Mouse (Mus musculus): ENCODE results near the gene Smu1. TPM values are rescaled to one million over a fixed set of nuclear protein-coding genes. Genes with fewer than 3 reads are reported as not detected.

Gene Smu1
- polyA plus RNA-seq, 1 experiment from 2014 or later, result 144 TPM

DNA sequence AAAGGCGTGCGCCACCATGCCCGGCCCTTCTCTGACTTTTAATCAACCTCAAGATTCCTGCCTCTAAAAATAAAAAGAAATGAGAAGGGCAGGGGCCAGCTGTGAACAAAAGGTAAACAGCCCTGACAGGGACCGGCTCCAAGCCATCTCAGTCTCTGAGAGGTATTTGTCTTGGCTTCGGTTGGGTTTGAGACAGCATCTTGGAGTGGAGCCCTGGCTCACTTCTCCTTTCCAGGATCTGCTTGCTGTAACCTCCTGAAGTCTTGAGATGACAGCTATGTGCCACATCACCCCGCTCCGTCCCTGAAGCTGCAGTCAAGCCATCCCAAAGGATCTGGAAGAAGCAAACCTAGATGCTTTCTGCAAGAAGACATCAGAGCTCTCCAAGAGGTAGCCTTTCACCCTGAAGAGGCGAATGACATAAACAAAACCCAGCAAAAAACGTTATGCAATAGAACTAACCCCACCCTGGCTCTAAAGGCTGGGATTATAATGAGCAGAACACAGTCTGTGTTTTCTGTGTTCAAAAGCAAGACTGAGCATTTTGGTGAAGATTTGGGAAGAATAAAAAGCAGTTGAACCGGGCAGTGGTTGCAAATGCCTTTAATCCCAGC is 26.9 kb upstream of the Smu1 start:
- 80% methylated on average over 10 of the region's 10 CpGs for WGBS
- Histone ChIP-seq H3K27me3 (no peaks in the 10 kb centered on the region), H3K4me1 (replicated peaks) (no peaks in the 10 kb centered on the region), H3K36me3 (no peaks in the 10 kb centered on the region), H3K4me3 (replicated peaks) (no peak overlapping the region), H3K9me3 (no peaks in the 10 kb centered on the region), H3K9ac (replicated peaks) (no peak overlapping the region), H3K4me2 (replicated peaks) (no peak overlapping the region), H3K27ac (no peak overlapping the region)
- no peak for ATAC-seq

DNA sequence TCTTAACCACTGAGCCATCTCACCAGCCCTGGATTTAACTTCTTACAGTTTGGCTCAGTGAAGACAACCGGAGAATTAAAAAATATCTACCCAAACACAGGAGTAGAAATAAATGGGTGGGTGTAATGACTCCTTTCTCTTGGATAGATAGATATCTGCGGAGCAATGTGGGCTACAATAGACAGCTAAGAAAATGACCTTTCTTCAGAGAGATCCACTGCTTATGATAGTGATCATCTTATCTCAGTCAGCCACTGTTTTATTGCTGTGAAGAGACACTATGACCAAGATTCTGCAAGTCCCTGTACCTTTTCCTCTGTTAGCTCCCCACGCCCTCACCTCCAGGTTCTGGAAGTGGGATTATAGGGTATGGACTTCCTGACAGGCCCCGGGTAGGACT is 25.3 kb upstream of the Smu1 start:
- Histone ChIP-seq H3K4me2 (replicated peaks) (no peak overlapping the region), H3K9me3 (no peaks in the 10 kb centered on the region), H3K4me1 (replicated peaks) (no peaks in the 10 kb centered on the region), H3K27me3 (no peaks in the 10 kb centered on the region), H3K4me3 (replicated peaks) (no peak overlapping the region), H3K27ac (no peak overlapping the region), H3K9ac (replicated peaks) (no peak overlapping the region), H3K36me3 (no peaks in the 10 kb centered on the region)
- ATAC-seq, result no peak
- WGBS, result 89% methylated on average over 4 of the region's 4 CpGs

DNA sequence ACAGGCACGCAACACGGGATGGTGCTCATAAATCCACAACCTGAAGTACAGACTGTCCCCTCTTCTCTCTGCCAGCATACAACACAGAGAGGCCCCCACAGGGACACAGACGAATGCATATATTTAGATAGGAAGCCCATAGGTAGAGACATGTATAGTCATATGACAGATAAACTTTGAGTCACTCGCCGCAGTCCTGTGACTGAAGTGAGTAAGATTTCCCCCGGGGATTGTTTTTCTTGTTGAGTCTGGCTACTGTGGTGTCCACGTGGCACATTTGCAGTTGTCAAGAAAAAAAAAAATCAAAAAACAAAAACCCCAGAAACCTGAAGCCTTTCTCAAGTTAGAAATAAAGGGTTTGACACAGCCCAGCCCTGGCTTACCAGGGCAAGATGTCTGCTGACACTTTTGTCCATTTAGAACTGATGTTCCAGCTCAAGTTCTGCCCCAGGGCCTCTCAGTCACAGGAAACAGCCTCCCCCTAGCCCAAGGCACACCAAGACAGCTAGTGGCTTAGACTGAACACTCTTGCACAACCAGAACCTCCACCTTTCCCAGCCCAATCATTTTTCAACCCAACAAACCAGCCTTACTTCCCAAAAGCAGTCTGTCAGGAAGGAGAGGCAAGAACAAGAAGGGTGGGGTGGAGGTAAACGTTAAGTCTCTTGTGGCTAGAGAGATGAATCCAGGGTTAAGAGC is 24.2 kb upstream of the Smu1 start:
- 81% methylated on average over 8 of the region's 8 CpGs for WGBS
- no peak overlapping the region for H3K9ac ChIP-seq (replicated peaks)
- no peak overlapping the region for H3K27ac ChIP-seq
- H3K36me3 ChIP-seq, result no peaks in the 10 kb centered on the region
- H3K4me3 ChIP-seq (replicated peaks), result no peak overlapping the region
- no peaks in the 10 kb centered on the region for H3K9me3 ChIP-seq
- no peak overlapping the region for H3K4me2 ChIP-seq (replicated peaks)
- no peak for ATAC-seq
- no peaks in the 10 kb centered on the region for H3K4me1 ChIP-seq (replicated peaks)
- no peaks in the 10 kb centered on the region for H3K27me3 ChIP-seq

DNA sequence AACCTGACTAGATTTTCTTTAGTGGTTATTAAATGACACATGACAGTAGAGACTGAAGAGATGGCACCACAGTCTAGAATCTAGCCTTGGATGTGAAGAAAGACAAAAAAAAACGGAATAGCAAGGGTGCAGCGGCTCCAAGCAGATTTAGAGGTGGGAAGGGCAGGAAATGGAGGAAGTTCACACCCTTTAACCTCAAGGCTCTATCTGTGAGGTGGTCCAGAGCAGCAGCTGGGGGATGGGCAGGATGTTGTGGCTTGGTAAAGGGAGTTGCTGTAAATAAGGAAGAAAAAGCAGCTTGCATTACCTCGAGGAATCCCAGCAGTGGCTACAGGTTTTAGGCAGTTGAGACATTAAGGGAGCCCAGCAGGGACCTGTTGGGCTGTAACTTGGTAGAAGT is 23.4 kb upstream of the Smu1 start:
- Histone ChIP-seq H3K9ac (replicated peaks) (no peak overlapping the region), H3K36me3 (no peaks in the 10 kb centered on the region), H3K4me3 (replicated peaks) (no peak overlapping the region), H3K4me1 (replicated peaks) (no peaks in the 10 kb centered on the region), H3K9me3 (no peaks in the 10 kb centered on the region), H3K4me2 (replicated peaks) (no peak overlapping the region), H3K27me3 (no peaks in the 10 kb centered on the region), H3K27ac (no peak overlapping the region)
- no peak for ATAC-seq
- WGBS, result 48% methylated on average over 3 of the region's 3 CpGs

DNA sequence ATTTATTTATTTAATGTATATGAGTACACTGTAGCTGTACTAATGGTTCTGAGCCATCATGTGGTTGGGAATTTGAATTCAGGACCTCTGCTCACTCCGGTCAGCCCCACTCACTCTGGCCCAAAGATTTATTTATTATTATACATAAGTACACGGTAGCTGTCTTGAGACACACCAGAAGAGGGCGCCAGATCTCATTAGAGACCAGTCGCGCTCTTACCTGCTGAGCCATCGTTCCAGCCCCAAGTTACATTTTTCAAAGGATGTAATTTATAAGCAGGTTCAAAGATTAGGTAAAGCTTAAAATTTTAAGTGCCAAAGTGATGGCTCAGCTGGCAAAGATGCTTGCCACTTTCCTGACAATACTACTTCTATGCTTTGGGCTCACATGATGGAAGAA is 20.9 kb upstream of the Smu1 start:
- peaks cover 11% of the 10 kb centered on the region for H3K4me1 ChIP-seq (replicated peaks)
- WGBS, result 85% methylated on average over 6 of the region's 6 CpGs
- H3K27ac ChIP-seq, result no peak overlapping the region

DNA sequence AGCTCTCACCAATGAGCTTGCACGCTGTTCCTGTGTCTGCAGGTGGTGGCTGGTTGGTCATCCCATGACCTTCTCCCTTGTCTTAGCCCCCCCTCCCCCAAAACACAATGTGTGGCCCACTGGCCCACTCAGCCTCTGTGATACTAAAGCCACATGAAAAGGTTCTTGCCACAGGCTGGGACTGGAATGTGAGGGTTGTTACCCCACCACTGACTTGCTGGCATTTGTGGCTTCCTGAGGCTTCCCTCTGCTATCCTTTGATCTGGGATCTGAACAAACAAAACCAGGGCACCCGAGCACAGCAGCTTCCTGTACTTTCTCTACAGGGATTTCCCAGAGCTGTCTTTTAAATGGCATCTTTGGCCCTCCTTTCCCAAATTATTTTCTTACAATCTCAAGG is 19.4 kb upstream of the Smu1 start:
- Histone ChIP-seq H3K27me3 (peaks cover 3% of the 10 kb centered on the region; the same call in 1 of the 2 replicates), H3K27ac (no peak overlapping the region)
- 12% methylated on average over 2 of the region's 2 CpGs for WGBS

More for the DNA sequence above, 20.9 kb upstream of the Smu1 start:
- H3K36me3 ChIP-seq, result no peaks in the 10 kb centered on the region
- H3K9ac ChIP-seq (replicated peaks), result no peak overlapping the region
- ATAC-seq, result no peak
- H3K27me3 ChIP-seq, result peaks cover 3% of the 10 kb centered on the region; the same call in 1 of the 2 replicates
- no peak overlapping the region for H3K4me2 ChIP-seq (replicated peaks)
- no peaks in the 10 kb centered on the region for H3K9me3 ChIP-seq
- H3K4me3 ChIP-seq (replicated peaks), result no peak overlapping the region

DNA sequence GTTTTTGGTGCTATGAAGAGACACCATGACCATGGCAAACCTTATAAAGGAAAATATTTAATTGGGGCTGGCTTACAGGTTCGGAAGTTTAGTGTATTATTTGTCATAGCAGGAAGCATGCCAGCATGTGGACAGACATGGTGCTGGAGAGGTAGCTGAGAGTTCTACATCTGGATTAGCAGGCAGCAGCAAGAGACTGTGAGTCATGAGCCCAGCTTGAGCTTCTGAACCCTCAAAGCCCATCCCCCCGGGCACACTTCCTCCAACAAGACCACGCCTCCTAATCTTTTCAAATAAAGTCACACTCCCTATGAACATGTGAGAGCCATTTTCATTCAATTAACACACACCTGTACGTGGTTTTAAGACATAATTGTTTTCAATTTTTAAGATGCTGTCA is 18.7 kb upstream of the Smu1 start:
- peaks cover 13% of the 10 kb centered on the region for H3K4me1 ChIP-seq (replicated peaks)
- H3K4me3 ChIP-seq (replicated peaks), result no peak overlapping the region
- H3K27ac ChIP-seq, result no peak overlapping the region
- WGBS, result 82% methylated on average over 4 of the region's 4 CpGs
- no peaks in the 10 kb centered on the region for H3K9me3 ChIP-seq
- H3K36me3 ChIP-seq, result no peaks in the 10 kb centered on the region
- peaks cover 3% of the 10 kb centered on the region; the same call in 1 of the 2 replicates for H3K27me3 ChIP-seq
- H3K9ac ChIP-seq (replicated peaks), result no peak overlapping the region
- H3K4me2 ChIP-seq (replicated peaks), result no peak overlapping the region
- ATAC-seq, result no peak

More for the DNA sequence above, 19.4 kb upstream of the Smu1 start:
- H3K4me3 ChIP-seq (replicated peaks), result no peak overlapping the region
- no peak overlapping the region for H3K9ac ChIP-seq (replicated peaks)
- H3K36me3 ChIP-seq, result no peaks in the 10 kb centered on the region
- H3K9me3 ChIP-seq, result no peaks in the 10 kb centered on the region
- no peak for ATAC-seq
- H3K4me2 ChIP-seq (replicated peaks), result no peak overlapping the region
- H3K4me1 ChIP-seq (replicated peaks), result peaks cover 13% of the 10 kb centered on the region

DNA sequence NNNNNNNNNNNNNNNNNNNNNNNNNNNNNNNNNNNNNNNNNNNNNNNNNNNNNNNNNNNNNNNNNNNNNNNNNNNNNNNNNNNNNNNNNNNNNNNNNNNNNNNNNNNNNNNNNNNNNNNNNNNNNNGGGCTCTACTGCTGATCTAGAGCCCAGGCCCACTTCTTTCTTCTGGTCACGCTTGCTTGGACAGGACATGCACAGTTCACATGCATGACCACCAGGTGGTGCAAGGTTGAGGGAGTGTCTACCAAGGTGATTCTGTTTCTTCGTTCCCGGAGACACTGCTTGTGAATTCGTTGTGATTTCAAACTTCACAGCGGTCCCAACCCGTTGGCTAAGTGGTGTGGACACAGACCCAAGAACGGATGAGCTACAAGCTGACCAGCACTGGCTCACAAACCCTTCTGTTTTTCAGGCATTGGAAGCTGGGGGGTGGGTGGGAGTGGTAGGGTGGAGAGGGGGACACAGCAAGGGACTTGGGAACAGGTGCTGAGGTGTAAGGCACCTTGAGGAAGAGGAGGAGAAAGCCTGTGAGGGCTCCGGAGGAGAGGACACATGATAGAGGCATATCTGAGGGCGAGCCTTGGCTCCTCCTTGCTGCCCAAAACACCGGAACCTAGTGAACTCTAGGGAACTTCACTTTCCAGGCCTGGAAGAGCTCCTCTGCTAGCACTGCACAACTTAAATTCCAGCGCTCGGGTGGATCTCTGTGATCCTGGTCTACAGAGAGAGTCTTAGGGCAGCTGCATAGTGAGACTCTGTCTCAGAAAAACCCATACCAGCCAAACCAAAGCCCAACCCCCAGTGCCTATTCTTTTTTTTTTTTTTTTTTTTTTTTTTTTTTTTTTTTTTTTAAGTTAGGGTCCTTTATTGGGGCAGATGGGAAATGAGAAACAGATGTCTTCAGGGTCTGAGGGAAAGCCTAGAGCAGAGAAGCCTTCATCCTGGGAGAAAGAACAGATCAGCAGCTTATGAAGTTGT is 16.8 kb upstream of the Smu1 start:
- ATAC-seq, result peak; percentile 65
- 18% methylated on average over 12 of the region's 12 CpGs for WGBS

DNA sequence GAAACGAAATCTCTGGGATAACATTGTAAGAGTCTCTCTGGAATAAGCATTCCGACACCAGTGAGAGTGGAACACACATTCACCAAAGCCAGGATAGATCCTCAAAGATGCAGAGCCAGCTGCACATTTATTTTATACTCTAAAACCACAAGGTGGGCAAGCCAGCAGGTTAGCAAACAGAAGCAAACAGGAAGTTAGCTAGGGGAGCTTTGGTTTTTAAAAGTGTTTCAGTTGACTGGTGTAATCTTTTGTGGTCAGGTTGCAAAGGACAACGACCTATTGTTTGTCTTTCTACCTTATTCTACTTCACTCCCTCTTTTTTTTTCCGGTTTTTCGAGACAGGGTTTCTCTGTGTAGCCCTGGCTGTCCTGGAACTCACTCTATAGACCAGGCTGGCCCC is 2.2 kb upstream of the Smu1 start:
- Histone ChIP-seq H3K4me3 (replicated peaks) (no peak overlapping the region), H3K4me2 (replicated peaks) (no peak overlapping the region), H3K36me3 (peaks cover 10% of the 10 kb centered on the region), H3K9me3 (no peaks in the 10 kb centered on the region), H3K9ac (replicated peaks) (no peak overlapping the region), H3K27me3 (peaks cover 15% of the 10 kb centered on the region), H3K27ac (no peak overlapping the region), H3K4me1 (replicated peaks) (peaks cover 10% of the 10 kb centered on the region)
- no peak for ATAC-seq
- 58% methylated on average over 5 of the region's 5 CpGs for WGBS

More for the DNA sequence above, 16.8 kb upstream of the Smu1 start:
- peaks cover 3% of the 10 kb centered on the region; the same call in 1 of the 2 replicates for H3K27me3 ChIP-seq
- no peak overlapping the region for H3K27ac ChIP-seq
- peak overlapping the region; percentile 36 for H3K4me2 ChIP-seq (replicated peaks)
- peak overlapping the region; percentile 28; the same call in 1 of the 2 replicates for H3K9ac ChIP-seq (replicated peaks)
- H3K4me1 ChIP-seq (replicated peaks), result peaks cover 13% of the 10 kb centered on the region
- H3K9me3 ChIP-seq, result no peaks in the 10 kb centered on the region
- no peaks in the 10 kb centered on the region for H3K36me3 ChIP-seq
- H3K4me3 ChIP-seq (replicated peaks), result no peak overlapping the region

DNA sequence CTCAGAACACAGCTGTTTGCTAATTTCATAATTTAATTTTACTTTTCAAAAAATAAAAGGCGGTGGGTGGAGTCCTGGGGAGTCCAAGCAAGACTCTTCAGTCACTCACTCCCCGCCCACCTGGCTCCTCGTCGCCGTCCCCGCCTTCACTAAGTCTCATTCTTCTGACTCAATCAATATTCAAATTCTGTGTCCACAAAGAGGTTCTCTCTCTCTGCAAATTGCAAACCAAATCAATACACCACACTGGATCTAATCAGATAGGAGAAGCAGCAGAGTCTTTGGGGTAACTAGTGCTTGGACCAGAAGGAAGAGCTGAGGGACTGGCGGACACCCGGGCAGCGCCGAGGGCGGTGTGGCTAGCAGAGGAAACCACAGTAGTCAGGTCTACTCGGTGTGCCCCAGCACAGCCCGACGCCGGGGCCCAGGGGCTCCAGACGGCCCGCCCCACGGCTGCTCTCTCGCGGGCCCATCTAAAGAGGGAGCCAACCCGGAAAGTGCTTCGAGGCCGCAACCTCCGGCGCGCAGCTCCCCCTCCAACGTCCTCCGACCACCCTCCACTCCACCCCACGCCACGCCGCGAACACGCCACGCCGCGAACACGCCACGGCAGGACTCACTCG is 455 bp downstream of the Smu1 start:
- Histone ChIP-seq H3K4me3 (replicated peaks) (peak overlapping the region; percentile 98), H3K27me3 (peaks cover 15% of the 10 kb centered on the region), H3K9me3 (no peaks in the 10 kb centered on the region), H3K4me1 (replicated peaks) (peaks cover 10% of the 10 kb centered on the region), H3K27ac (peak overlapping the region; percentile 65), H3K36me3 (peaks cover 35% of the 10 kb centered on the region), H3K4me2 (replicated peaks) (peak overlapping the region; percentile 93), H3K9ac (replicated peaks) (peak overlapping the region; percentile 89)
- WGBS, result under 1% methylated on average over 39 of the region's 39 CpGs
- peak; percentile 86 for ATAC-seq

DNA sequence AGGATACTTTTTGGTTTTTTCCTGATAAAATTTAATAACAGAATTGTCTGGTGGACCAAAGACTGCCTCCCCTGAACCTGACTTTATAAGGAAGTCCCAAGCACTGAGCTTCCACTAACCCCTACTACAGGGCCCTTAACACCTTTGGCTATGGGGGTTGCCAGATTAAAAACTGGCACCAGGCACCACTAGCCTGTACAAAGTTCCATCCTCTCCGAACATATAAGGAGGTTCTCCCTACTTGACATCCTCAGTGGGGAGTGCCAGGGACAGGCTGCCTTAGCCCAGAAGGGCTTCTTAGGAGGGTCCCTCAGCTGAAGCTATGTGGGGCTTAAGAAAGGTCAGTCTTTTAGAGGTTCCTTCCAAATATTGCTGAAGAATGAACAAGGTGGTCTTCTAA is 22.4 kb downstream of the Smu1 start:
- no peaks in the 10 kb centered on the region for H3K27me3 ChIP-seq
- no peaks in the 10 kb centered on the region for H3K4me1 ChIP-seq (replicated peaks)
- H3K27ac ChIP-seq, result no peak overlapping the region
- H3K9me3 ChIP-seq, result no peaks in the 10 kb centered on the region
- WGBS, result 81% methylated on average over 1 of the region's 1 CpGs
- H3K9ac ChIP-seq (replicated peaks), result no peak overlapping the region
- peak; percentile 55 for ATAC-seq
- no peak overlapping the region for H3K4me3 ChIP-seq (replicated peaks)
- H3K4me2 ChIP-seq (replicated peaks), result no peak overlapping the region
- H3K36me3 ChIP-seq, result peaks cover 79% of the 10 kb centered on the region
